Mouse (Mus musculus) embryonic facial prominence, embryonic 10.5 days (tissue): ENCODE results near the gene Bicral. TPM values are rescaled to one million over a fixed set of nuclear protein-coding genes. Genes with fewer than 3 reads are reported as not detected.

Experiments used
- DNase-seq: peaks from one replicate; pipeline ENCODE4 v3.0.0-alpha.2; 2017; ENCODE audit warnings: low spot score
- H3K27ac ChIP-seq: fragments of 300-500 bp; sonication (generic); replicated peaks from 2 replicates; pipeline ENCODE4 v1.5.1; 2016; ENCODE audit warnings: mild to moderate bottlenecking
- H3K27me3 ChIP-seq: fragments of 300-500 bp; sonication (generic); replicated peaks from 2 replicates; pipeline ENCODE4 v1.6.1; 2016; ENCODE audit warnings: low read depth, mild to moderate bottlenecking; ENCODE audit not compliant: poor library complexity, severe bottlenecking
- H3K36me3 ChIP-seq: fragments of 300-500 bp; sonication (generic); replicated peaks from 2 replicates; pipeline ENCODE4 v1.6.1; 2016; ENCODE audit warnings: mild to moderate bottlenecking, moderate library complexity
- H3K4me1 ChIP-seq: fragments of 300-500 bp; sonication (generic); 2 replicates; pipeline ENCODE4 v1.6.1; 2016
- H3K4me3 ChIP-seq: fragments of 300-500 bp; sonication (generic); 2 replicates; pipeline ENCODE4 v1.5.1; 2016; ENCODE audit warnings: mild to moderate bottlenecking, moderate library complexity
- H3K9me3 ChIP-seq: fragments of 300-500 bp; sonication (generic); 2 replicates; pipeline ENCODE4 v1.6.1; 2016; ENCODE audit warnings: mild to moderate bottlenecking
- WGBS: fragments of 180-500 bp; shearing (Covaris S2); methylation state at CpG from one replicate; pipeline ENCODE4 v1.1.7; 2016; 5-methylcytosine and 5-hydroxymethylcytosine counted together
- polyA plus RNA-seq: library from polyadenylated mRNA; unstranded; fragments of >200 nt; fragmentation: Nextera tagmentation; extraction: Ambion mirVana; gene quantifications from 2 replicates; pipeline ENCODE4 v1.2.1, GENCODE M21; 2016

Bicral gene
- polyA plus RNA-seq, 1 experiment from 2014 or later: 3.0 TPM

DNA sequence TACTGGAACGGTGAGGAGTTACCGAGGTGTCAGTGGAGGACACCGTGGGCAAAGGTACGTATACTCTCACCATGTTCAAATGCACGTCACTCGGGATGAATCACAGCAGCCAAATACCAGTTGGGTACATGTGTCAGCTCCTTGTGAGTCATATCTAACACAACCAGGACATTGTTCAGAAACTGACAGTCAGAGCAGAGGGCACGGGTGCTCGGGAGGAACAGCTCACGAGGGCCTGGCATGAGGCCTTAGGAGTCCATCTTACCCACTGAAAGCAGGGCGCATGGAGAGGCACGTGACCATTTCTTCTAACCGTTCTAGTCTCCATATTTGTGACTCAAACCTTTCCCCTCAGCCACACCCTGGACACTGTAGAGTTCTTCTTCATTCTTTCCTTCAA lies 8.6 kb upstream of the Bicral start:
- H3K4me3 ChIP-seq: no peak overlapping the region
- H3K4me1 ChIP-seq: no peaks in the 10 kb centered on the region
- no peak overlapping the region for H3K27ac ChIP-seq
- H3K9me3 ChIP-seq: no peaks in the 10 kb centered on the region
- H3K27me3 ChIP-seq: no peaks in the 10 kb centered on the region
- WGBS: 93% methylated on average over 12 of the region's 12 CpGs
- no peaks in the 10 kb centered on the region for H3K36me3 ChIP-seq
- DNase-seq: no peak

- Histone ChIP-seq H3K4me3 (no peak overlapping the region), H3K36me3 (no peaks in the 10 kb centered on the region), H3K4me1 (peaks cover 4% of the 10 kb centered on the region), H3K27ac (no peak overlapping the region), H3K27me3 (no peaks in the 10 kb centered on the region), H3K9me3 (no peaks in the 10 kb centered on the region)
- DNase-seq: no peak
- WGBS: 80% methylated on average over 7 of the region's 7 CpGs
Observed at GRCm38 (mm10) chr17:46864566-46865195, 6.4 kb upstream of the Bicral start.

DNA sequence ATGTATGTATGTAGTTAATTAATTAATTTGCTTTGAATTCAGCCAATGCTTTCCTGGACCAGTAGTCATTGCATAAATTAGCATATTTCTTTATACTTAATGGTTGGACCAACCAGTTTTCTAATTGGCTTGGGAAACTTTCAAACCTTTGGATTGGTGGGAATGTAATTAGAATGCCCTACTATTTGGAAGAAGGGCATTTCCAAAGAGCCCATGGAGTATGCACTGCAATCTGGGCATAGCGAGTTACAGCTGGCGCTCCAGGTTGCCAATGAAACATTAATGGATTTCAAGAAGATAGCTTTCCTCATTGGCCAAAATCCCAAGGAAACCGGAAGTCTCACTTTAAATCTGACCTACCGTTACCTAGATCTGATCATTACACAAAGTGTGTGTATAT lies 1.8 kb upstream of the Bicral start:
- peaks cover 23% of the 10 kb centered on the region for H3K4me1 ChIP-seq
- WGBS: 91% methylated on average over 4 of the region's 4 CpGs
- no peak for DNase-seq

GRCm38 (mm10) chr17:46858749-46859444 lies 615 bp upstream of the Bicral start:
- H3K9me3 ChIP-seq: no peaks in the 10 kb centered on the region
- peak; percentile 64 for DNase-seq
- H3K4me3 ChIP-seq: peak overlapping the region; percentile 96
- no peaks in the 10 kb centered on the region for H3K27me3 ChIP-seq
- H3K4me1 ChIP-seq: peaks cover 31% of the 10 kb centered on the region
- WGBS: 27% methylated on average over 9 of the region's 9 CpGs
- H3K27ac ChIP-seq: peak overlapping the region; percentile 100
- peaks cover 5% of the 10 kb centered on the region; the same call in 1 of the 2 replicates for H3K36me3 ChIP-seq

More for the DNA sequence above, 1.8 kb upstream of the Bicral start:
- Histone ChIP-seq H3K36me3 (no peaks in the 10 kb centered on the region), H3K9me3 (no peaks in the 10 kb centered on the region), H3K27me3 (no peaks in the 10 kb centered on the region), H3K4me3 (no peak overlapping the region), H3K27ac (no peak overlapping the region)

DNA sequence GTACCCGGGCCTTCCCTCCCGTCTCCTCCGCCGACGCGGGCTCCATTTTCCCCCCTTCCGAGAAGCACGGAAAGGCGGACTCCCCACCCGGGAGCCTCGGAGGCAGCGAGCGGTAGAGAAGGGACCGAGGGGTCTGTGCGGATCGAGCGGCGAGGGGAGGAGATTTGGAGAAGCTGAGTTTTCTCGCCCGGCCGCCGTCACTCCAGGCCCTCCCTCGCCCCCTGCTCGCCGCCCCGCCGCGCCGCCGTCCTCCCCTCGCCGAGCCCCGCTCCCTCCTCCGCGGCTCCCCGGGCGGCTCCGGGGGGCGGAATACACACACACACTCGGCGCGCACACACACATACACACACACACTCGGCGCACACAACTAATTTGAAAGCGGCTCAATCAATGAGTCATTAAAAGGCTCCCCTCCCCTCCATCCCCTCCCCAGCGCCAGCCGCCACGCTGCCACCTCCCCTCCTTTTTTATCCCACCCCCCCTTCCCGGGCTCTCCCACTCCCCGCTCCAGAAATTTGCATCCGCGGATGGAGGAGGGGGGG lies 850 bp downstream of the Bicral start:
- Histone ChIP-seq H3K27ac (peak overlapping the region; percentile 100), H3K4me1 (peaks cover 42% of the 10 kb centered on the region)
- under 1% methylated on average over 49 of the region's 52 CpGs for WGBS

DNA sequence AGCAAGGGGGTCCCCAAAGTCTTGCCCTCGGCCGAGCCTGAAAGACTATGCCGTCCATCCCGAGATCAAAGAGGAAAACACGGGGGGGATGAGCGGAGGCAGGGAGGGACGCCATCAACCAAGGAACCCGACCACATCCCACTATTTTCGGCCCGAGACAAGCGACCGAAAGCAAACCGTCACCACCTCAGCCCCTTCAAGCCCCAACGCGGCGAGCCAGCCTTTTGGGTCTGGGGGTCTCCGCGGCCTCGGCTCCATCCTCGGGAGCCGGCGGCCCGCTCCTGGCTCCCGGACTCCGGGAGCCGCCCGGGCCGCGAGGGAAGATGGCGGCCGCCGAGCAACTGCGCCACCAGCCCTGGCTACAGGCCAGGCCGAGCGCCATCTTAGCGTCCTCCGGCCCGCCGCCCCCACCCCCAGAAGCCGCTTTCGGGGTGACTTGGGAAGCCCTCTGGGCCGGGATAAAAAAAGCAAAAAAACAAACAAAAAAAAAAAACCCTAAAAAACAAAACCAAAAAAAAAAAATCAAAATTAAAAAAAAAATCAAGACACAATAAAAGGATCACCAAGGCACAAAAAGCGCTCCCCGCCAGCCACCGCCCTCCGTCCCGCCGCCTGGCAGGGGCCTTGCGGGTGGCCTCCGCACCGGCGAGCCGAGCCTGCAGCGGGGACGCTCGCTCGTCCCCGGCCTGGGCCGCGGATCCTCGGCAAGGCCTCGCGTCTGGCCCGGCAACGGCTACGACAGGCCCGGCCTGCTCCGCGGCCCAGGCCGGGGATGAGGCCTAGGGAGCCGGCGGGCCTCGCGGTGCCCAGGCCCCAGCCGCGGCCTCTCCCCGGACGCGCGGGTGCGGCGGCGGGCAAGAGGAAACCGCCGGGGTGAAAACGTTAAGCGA lies 1.6 kb downstream of the Bicral start:
- peak overlapping the region; percentile 96 for H3K4me3 ChIP-seq
- H3K36me3 ChIP-seq: peaks cover 5% of the 10 kb centered on the region; the same call in 1 of the 2 replicates
- H3K9me3 ChIP-seq: no peaks in the 10 kb centered on the region
- peak; percentile 77 for DNase-seq
- peaks cover 42% of the 10 kb centered on the region for H3K4me1 ChIP-seq
- peak overlapping the region; percentile 100 for H3K27ac ChIP-seq
- H3K27me3 ChIP-seq: no peaks in the 10 kb centered on the region
- under 1% methylated on average over 87 of the region's 87 CpGs for WGBS

More for the DNA sequence above, 850 bp downstream of the Bicral start:
- Histone ChIP-seq H3K9me3 (no peaks in the 10 kb centered on the region), H3K36me3 (peaks cover 5% of the 10 kb centered on the region; the same call in 1 of the 2 replicates), H3K27me3 (no peaks in the 10 kb centered on the region), H3K4me3 (peak overlapping the region; percentile 96)
- peak; percentile 92 for DNase-seq

GRCm38 (mm10) chr17:46856107-46856388 lies 2.2 kb downstream of the Bicral start:
- Histone ChIP-seq H3K27ac (peak overlapping the region; percentile 100), H3K4me1 (peaks cover 42% of the 10 kb centered on the region), H3K27me3 (no peaks in the 10 kb centered on the region), H3K9me3 (no peaks in the 10 kb centered on the region), H3K4me3 (peak overlapping the region; percentile 96), H3K36me3 (peaks cover 5% of the 10 kb centered on the region; the same call in 1 of the 2 replicates)
- DNase-seq: no peak
- WGBS: 25% methylated on average over 4 of the region's 4 CpGs

GRCm38 (mm10) chr17:46855328-46856106 lies 2.8 kb downstream of the Bicral start:
- WGBS: 77% methylated on average over 15 of the region's 15 CpGs
- H3K36me3 ChIP-seq: peaks cover 5% of the 10 kb centered on the region; the same call in 1 of the 2 replicates
- peak; percentile 39 for DNase-seq
- peaks cover 39% of the 10 kb centered on the region for H3K4me1 ChIP-seq
- H3K27me3 ChIP-seq: no peaks in the 10 kb centered on the region
- H3K4me3 ChIP-seq: peak overlapping the region; percentile 96
- no peaks in the 10 kb centered on the region for H3K9me3 ChIP-seq
- peak overlapping the region; percentile 100 for H3K27ac ChIP-seq

- Histone ChIP-seq H3K27me3 (no peaks in the 10 kb centered on the region), H3K4me3 (peak overlapping the region; percentile 96; the same call in 1 of the 2 replicates), H3K9me3 (no peaks in the 10 kb centered on the region), H3K27ac (peak overlapping the region; percentile 60), H3K36me3 (peaks cover 5% of the 10 kb centered on the region; the same call in 1 of the 2 replicates), H3K4me1 (peaks cover 37% of the 10 kb centered on the region)
- WGBS: 84% methylated on average over 8 of the region's 8 CpGs
- no peak for DNase-seq
Observed at GRCm38 (mm10) chr17:46854640-46855110, 3.6 kb downstream of the Bicral start.

- no peak for DNase-seq
- WGBS: 87% methylated on average over 7 of the region's 7 CpGs
- H3K36me3 ChIP-seq: peaks cover 5% of the 10 kb centered on the region; the same call in 1 of the 2 replicates
- no peak overlapping the region for H3K27ac ChIP-seq
- no peak overlapping the region for H3K4me3 ChIP-seq
- H3K27me3 ChIP-seq: no peaks in the 10 kb centered on the region
- peaks cover 32% of the 10 kb centered on the region for H3K4me1 ChIP-seq
- no peaks in the 10 kb centered on the region for H3K9me3 ChIP-seq
Observed at GRCm38 (mm10) chr17:46854096-46854495, 4.2 kb downstream of the Bicral start.

DNA sequence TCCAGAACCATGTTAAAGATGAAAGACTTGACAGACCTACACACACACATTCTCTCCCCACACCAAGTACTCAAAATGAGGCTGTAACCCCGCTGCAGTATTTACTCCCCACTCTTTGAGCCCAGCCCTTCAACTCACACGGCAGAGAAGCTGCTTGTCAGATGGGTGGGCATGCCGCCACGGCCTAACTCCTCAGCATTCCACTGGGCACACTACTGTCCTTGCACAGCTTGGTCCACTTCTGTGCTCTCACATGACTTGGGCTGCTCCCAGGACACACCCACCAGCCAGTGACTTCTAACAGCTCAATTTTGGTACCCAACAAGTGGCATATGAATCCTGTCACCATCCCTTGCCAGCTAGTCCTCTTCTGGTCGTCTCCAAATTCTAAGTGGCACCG lies 5.0 kb downstream of the Bicral start:
- 73% methylated on average over 6 of the region's 6 CpGs for WGBS
- Histone ChIP-seq H3K27ac (no peak overlapping the region; the same call in 1 of the 2 replicates), H3K27me3 (no peaks in the 10 kb centered on the region), H3K4me3 (no peak overlapping the region), H3K4me1 (peaks cover 34% of the 10 kb centered on the region), H3K36me3 (peaks cover 5% of the 10 kb centered on the region; the same call in 1 of the 2 replicates), H3K9me3 (no peaks in the 10 kb centered on the region)
- no peak for DNase-seq
